Mouse (Mus musculus) embryonic facial prominence, embryonic 14.5 days (tissue): ENCODE data around the gene Gm14226. TPM values are rescaled to one million over a fixed set of nuclear protein-coding genes. Genes with fewer than 3 reads are reported as not detected.
"Not testable (repeated sequence)": the region's sequence is repeated elsewhere in the genome, so short reads cannot be mapped to it uniquely, and the experiment has no call there.

Experiments
- ATAC-seq: fragments of 200-750 bp; cut with Nextera tagmentation; 2 replicates; pipeline ENCODE4 v1.8.0; 2017; ENCODE audit warnings: low read depth, moderate number of reproducible peaks, moderate TSS enrichment
- DNase-seq: peaks from one replicate; pipeline ENCODE4 v3.0.0-alpha.2; 2015; ENCODE audit warnings: low spot score
- H3K27ac ChIP-seq: fragments of 300-500 bp; sonication (generic); replicated peaks from 2 replicates; pipeline ENCODE4 v1.5.1; 2014; ENCODE audit warnings: low read depth, mild to moderate bottlenecking, low read length, moderate library complexity
- H3K27me3 ChIP-seq: fragments of 300-500 bp; sonication (generic); replicated peaks from 2 replicates; pipeline ENCODE4 v1.6.1; 2014; ENCODE audit warnings: low read length; ENCODE audit not compliant: control insufficient read depth, insufficient read depth
- H3K36me3 ChIP-seq: fragments of 300-500 bp; sonication (generic); 2 replicates; pipeline ENCODE4 v1.6.1; 2014; ENCODE audit warnings: low read length, mixed read lengths; ENCODE audit not compliant: control insufficient read depth, insufficient read depth
- H3K4me1 ChIP-seq: fragments of 300-500 bp; sonication (generic); 2 replicates; pipeline ENCODE4 v1.6.1; 2014; ENCODE audit warnings: antibody characterized with exemption, low read length; ENCODE audit not compliant: control insufficient read depth, insufficient read depth
- H3K4me2 ChIP-seq: fragments of 300-500 bp; sonication (generic); 2 replicates; pipeline ENCODE4 v1.6.1; 2014; ENCODE audit warnings: low read depth, mild to moderate bottlenecking, low read length, moderate library complexity, mixed read lengths
- H3K4me3 ChIP-seq: fragments of 300-500 bp; sonication (generic); 2 replicates; pipeline ENCODE4 v1.5.1; 2014; ENCODE audit warnings: low read depth, mild to moderate bottlenecking, low read length
- H3K9ac ChIP-seq: fragments of 300-500 bp; sonication (generic); 2 replicates; pipeline ENCODE4 v1.6.1; 2014; ENCODE audit warnings: low read depth, mild to moderate bottlenecking, low read length, moderate library complexity, mixed read lengths
- H3K9me3 ChIP-seq: fragments of 300-500 bp; sonication (generic); 2 replicates; pipeline ENCODE4 v1.6.1; 2016; ENCODE audit warnings: low read length; ENCODE audit not compliant: control insufficient read depth
- WGBS: fragments of 180-500 bp; shearing (Covaris S2); extraction: QIAGEN DNeasy Blood & Tissue Kit; methylation state at CpG from one replicate; pipeline ENCODE4 v1.1.7; 2014; 5-methylcytosine and 5-hydroxymethylcytosine counted together
- polyA plus RNA-seq: library from polyadenylated mRNA; unstranded; fragments of >200 nt; fragmentation: Nextera tagmentation; extraction: Ambion mirVana; gene quantifications from 2 replicates; pipeline ENCODE4 v1.2.1, GENCODE M21; 2014

The Gm14226 gene
- polyA plus RNA-seq, 1 experiment from 2014 or later = 2.9 TPM

DNA sequence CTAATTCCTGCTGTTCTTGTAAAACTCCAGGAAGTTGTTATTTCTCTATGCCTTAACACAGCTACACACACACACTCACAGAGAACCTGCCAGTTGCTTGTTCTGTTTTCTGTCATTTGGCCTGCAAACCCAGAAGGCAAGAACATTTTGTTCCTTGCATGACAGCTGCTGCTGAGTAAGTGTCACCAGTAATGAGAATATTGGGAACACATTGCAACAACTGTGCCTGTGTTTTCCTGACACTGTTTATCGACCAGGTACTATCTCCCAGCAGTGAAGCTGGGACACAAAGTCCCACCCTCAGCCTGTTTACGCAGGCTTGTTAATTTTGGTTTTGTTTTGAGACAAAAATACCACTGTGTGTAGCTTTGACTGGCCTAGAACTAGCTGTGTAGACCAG, 34.6 kb downstream of the Gm14226 start:
- Histone ChIP-seq H3K9ac (no peak overlapping the region), H3K9me3 (no peaks in the 10 kb centered on the region), H3K4me1 (peaks cover 14% of the 10 kb centered on the region), H3K36me3 (no peaks in the 10 kb centered on the region), H3K27me3 (no peaks in the 10 kb centered on the region), H3K4me3 (no peak overlapping the region), H3K4me2 (no peak overlapping the region), H3K27ac (no peak overlapping the region)
- no peak for ATAC-seq
- no peak for DNase-seq
- WGBS = 73% methylated on average over 2 of the region's 2 CpGs

DNA sequence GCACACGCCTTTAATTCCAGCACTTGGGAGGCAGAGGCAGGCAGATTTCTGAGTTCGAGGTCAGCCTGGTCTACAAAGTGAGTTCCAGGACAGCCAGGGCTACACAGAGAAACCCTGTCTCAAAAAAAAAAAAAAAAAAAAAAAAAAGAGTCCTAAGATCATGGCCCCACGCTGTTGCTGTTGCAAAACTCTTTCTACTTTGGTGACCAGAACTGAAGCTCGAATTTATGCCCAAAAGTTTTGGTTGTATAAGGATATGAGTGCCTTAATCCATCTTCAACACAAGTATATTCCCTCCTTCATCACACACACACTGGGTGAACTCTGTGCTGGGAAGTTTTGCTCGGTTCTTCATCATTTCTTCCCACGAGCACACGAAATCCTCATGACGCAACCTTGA, 35.4 kb downstream of the Gm14226 start:
- H3K36me3 ChIP-seq, DNase-seq, H3K27ac ChIP-seq, H3K9ac ChIP-seq, H3K4me2 ChIP-seq, H3K27me3 ChIP-seq, ATAC-seq, H3K9me3 ChIP-seq, H3K4me3 ChIP-seq: not testable (repeated sequence)
- WGBS = 91% methylated on average over 8 of the region's 8 CpGs
- peaks cover 14% of the 10 kb centered on the region; the same call in 1 of the 2 replicates for H3K4me1 ChIP-seq

DNA sequence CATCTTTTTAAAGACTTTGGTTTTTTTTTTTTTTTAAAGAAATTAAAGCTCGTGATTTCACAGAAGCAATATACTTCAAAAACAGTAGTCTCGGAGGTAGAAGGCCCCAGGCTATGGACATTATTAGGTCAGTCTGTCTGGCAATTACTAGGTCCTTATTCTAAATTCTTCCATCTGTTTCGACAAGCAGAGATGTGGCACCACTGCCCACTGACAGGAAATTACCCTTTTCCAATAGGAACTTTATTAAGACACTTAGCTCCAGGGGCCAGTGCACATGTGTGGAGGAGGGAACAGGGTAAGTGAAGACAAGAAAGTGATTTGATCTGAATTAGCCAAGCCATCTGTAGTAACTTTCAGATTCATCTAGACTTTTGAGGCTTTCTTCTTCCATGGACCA, 36.6 kb downstream of the Gm14226 start:
- H3K4me2 ChIP-seq = no peak overlapping the region
- DNase-seq = no peak
- H3K9ac ChIP-seq = no peak overlapping the region
- H3K4me3 ChIP-seq = no peak overlapping the region
- H3K36me3 ChIP-seq = peaks cover 8% of the 10 kb centered on the region
- peaks cover 14% of the 10 kb centered on the region; the same call in 1 of the 2 replicates for H3K4me1 ChIP-seq
- H3K27me3 ChIP-seq = no peaks in the 10 kb centered on the region
- H3K9me3 ChIP-seq = no peaks in the 10 kb centered on the region
- no peak for ATAC-seq
- no peak overlapping the region for H3K27ac ChIP-seq
- WGBS = 41% methylated on average over 3 of the region's 3 CpGs

DNA sequence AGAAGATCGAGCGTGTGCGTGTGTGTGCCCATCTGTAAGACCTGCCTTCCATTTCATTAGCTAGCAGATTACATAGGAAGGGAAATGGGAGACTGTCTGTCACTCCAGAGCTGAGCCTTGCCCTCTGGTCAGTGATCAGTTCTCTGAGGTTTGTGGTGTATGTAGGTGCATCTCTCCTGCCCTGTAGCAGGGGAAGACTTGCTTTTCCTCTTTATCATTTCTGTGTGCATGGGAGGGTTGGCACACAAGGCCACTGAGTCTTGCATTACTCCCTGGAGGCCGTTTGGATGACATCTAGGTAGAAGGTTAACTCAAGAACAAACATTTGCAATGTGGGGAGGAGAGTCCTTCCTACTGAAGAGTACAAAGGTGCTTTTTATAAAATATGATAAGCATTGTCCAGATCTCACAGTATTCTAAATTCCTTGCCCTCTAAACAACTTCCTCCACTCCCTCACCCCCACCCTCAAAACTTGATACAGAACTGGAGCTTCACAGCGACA, 38.1 kb downstream of the Gm14226 start:
- no peak overlapping the region for H3K4me3 ChIP-seq
- H3K9ac ChIP-seq = no peak overlapping the region
- H3K36me3 ChIP-seq = peaks cover 16% of the 10 kb centered on the region
- no peaks in the 10 kb centered on the region for H3K27me3 ChIP-seq
- no peaks in the 10 kb centered on the region for H3K9me3 ChIP-seq
- H3K4me2 ChIP-seq = no peak overlapping the region
- no peak for ATAC-seq
- peaks cover 8% of the 10 kb centered on the region; the same call in 1 of the 2 replicates for H3K4me1 ChIP-seq
- H3K27ac ChIP-seq = no peak overlapping the region
- DNase-seq = no peak
- WGBS = 73% methylated on average over 5 of the region's 5 CpGs

DNA sequence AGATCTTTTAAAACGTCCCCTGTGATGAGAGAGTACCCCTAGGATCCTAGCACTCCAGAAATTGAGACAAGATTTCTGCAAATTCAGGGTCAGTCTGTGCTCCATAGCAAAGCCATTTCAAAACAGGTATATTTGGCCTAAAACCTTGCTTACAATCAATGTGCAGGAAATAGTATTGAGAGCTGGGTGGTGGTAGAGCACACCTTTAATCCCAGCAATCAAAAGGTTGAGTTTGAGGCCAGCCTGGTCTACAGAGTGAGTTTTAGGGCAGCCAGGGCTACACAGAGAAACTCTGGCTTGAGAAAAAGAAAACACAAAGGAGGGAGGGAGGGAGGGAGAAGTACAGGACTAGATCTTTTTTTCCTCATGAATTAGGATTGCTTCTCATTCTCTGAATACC, 39.3 kb downstream of the Gm14226 start:
- no peak for DNase-seq
- ATAC-seq = no peak

DNA sequence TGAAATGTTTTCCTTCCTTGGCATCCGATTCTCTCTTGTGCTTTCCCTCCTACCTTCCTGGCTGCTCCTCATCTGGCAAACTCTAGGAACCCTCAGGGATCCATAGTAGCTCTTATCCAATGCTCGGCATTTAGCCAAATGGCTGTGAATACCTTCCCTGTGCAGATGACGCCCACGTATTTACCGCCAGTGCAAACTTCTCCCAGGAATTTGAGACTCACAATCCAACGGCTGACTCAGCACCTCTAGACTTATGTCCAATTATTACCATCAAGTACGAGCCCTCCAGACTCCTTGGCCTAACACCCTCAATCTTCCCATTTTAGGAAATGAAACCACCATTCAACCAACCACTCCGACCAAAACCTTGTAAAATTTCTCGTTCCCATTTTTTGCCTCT, 53.0 kb downstream of the Gm14226 start:
- Histone ChIP-seq H3K9ac (no peak overlapping the region), H3K36me3 (peaks cover 22% of the 10 kb centered on the region), H3K27ac (no peak overlapping the region), H3K9me3 (no peaks in the 10 kb centered on the region), H3K27me3 (no peaks in the 10 kb centered on the region), H3K4me2 (no peak overlapping the region), H3K4me3 (no peak overlapping the region), H3K4me1 (peaks cover 13% of the 10 kb centered on the region)
- DNase-seq = peak; percentile 42
- 82% methylated on average over 9 of the region's 9 CpGs for WGBS
- ATAC-seq = no peak

More for the DNA sequence above, 39.3 kb downstream of the Gm14226 start:
- Histone ChIP-seq H3K4me2 (no peak overlapping the region), H3K27ac (no peak overlapping the region), H3K9ac (no peak overlapping the region), H3K4me1 (no peaks in the 10 kb centered on the region), H3K27me3 (no peaks in the 10 kb centered on the region), H3K36me3 (peaks cover 27% of the 10 kb centered on the region), H3K9me3 (no peaks in the 10 kb centered on the region), H3K4me3 (no peak overlapping the region)
- 55% methylated on average over 1 of the region's 1 CpGs for WGBS

DNA sequence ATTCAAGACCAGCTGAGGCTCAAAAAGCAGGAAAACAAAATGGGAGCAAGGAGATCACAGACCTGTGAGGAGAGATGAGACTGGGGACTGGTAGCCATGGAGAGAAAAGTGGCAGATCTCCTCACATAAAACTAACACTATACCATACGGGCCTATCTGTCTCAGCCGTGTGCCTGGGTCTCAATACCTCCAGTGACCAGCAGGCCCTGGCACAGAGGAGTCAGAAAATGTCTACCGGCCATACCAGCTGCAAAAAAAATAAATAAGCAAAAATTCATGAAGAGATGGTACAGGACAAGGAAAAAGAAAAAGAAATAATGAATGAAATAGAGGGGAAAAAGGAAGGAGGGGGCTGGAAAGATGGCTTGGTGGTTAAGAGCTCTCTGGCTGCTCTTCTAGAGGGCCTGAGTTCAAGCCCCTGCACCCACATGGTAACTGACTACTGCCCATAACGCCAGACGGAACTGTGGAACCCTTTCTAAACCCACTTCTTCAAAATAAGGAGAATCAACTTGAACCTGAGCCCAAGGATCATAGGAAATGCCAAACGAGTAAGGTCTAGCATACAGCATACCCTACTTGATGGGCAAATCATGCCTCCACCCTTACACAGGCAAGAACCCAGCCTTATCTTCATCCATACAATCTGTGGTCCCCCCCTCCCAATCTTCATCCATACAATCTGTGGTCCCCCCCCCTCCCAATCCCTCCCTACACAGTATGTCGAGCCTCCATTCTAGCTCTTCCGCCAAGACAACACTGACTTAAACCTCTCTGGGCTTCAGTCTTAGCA, 54.5 kb downstream of the Gm14226 start:
- Histone ChIP-seq H3K36me3 (peaks cover 9% of the 10 kb centered on the region), H3K27ac (no peak overlapping the region), H3K9ac (no peak overlapping the region), H3K4me2 (peak overlapping the region; percentile 69), H3K4me3 (no peak overlapping the region), H3K4me1 (peaks cover 13% of the 10 kb centered on the region), H3K27me3 (no peaks in the 10 kb centered on the region), H3K9me3 (no peaks in the 10 kb centered on the region)
- WGBS = 87% methylated on average over 8 of the region's 8 CpGs
- ATAC-seq (no peak), DNase-seq (no peak)

DNA sequence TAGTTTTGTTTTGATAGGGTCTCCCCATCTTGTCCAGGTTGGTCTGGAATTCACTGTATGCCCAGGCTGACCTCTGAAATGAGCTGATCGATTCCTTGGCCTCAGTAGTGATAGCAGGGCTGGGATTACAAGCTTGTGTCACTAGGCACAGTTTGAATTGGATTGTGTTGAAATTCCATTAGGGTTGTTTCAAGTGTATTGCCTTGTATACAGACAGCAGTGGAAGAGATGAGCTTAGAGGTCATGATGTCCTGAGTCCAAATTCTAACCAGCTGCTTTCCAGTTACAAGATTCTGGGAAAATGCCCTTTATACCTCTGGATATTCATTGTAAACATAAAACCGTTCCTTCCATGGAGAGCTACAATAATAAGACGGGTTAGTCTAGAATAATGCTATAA, 55.3 kb downstream of the Gm14226 start:
- no peak for ATAC-seq
- Histone ChIP-seq H3K36me3 (peaks cover 1% of the 10 kb centered on the region; the same call in 1 of the 2 replicates), H3K4me2 (peak overlapping the region; percentile 69), H3K9ac (peak overlapping the region; percentile 87), H3K4me1 (peaks cover 13% of the 10 kb centered on the region), H3K4me3 (peak overlapping the region; percentile 67), H3K27ac (peak overlapping the region; percentile 69; the same call in 1 of the 2 replicates), H3K9me3 (no peaks in the 10 kb centered on the region), H3K27me3 (no peaks in the 10 kb centered on the region)
- no peak for DNase-seq
- 23% methylated on average over 3 of the region's 3 CpGs for WGBS
